Mouse (Mus musculus) bone marrow, adult 2 months (tissue): ENCODE measurements around the gene Sephs1.

Source experiments
- CTCF ChIP-seq: fragments of 200-500 bp; IDR thresholded peaks from 2 replicates; pipeline ENCODE4 v1.5.1; 2011; ENCODE audit warnings: low read length, control low read depth; ENCODE audit not compliant: control insufficient read depth, insufficient read depth
- POLR2A ChIP-seq: fragments of 200-500 bp; IDR thresholded peaks from 2 replicates; pipeline ENCODE4 v1.6.1; 2011; ENCODE audit warnings: low read depth, mild to moderate bottlenecking, control low read depth, low read length, borderline replicate concordance; ENCODE audit not compliant: control insufficient read depth

DNA sequence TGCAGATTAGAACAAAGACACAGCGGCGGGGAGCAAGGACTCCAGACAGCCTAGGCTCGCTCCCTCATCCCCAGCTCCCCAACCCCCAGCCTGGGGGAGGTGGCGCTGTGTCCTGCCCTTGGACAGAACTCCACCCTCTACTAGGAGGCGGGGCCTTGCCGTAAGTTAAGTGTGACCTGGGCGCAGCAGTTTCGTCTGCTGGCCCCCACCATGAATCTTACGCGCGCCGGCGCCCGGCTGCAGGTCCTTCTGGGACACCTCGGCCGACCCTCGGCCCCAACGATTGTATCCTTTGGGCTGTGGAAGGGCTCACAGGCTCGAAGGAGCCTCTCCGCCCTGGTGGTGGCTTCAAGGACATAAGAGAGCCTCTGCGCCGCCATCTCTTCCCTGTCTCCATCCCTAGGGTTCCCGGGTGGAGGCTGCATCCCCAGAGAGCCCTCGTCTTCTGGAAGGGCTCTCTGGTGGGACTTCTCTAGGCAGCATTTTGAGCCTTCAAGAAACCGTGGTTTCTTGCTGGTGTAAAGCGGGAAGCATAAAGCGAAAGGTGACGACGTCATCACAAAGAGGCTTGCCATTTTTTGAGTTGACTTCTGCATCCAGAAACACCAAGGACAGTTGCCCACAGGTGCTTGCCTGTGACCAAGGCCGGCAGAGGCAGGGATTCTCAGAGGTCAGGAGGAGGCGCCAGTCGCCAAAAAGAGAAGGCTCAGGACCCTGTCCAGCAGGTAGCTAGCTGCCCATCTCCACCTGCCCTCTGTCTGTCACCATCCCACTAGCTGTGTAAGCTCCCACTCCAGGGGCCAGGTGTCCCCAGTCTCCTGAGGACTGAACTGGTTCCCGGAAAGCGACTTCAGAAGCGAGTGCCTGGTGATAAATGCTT is 37.7 kb downstream of the Sephs1 start, which contains the start of gene Phyh:
- TF ChIP-seq POLR2A: peak; percentile 41; the same call in 1 of the 2 replicates
- TF ChIP-seq CTCF: peak; percentile 37; the same call in 1 of the 2 replicates
